Mouse (Mus musculus) B cell, adult 2 months (primary cell): ENCODE measurements around the gene Prpf6.

Experiments
- DNase-seq, 2 experiments: peaks; one replicate each; pipeline ENCODE4 v3.0.0; 2022

Prpf6 gene

GRCm38 (mm10) chr2:181591528-181592085 is at the start of gene Prpf6:
TSS of gene Prpf6 (plus strand) at chr2:181591868.
- peak; percentile 42 to 46 for DNase-seq

- DNase-seq = no peak
These were observed 45.5 kb upstream of the Prpf6 start for GRCm38 (mm10) chr2:181546142-181546541.

DNA sequence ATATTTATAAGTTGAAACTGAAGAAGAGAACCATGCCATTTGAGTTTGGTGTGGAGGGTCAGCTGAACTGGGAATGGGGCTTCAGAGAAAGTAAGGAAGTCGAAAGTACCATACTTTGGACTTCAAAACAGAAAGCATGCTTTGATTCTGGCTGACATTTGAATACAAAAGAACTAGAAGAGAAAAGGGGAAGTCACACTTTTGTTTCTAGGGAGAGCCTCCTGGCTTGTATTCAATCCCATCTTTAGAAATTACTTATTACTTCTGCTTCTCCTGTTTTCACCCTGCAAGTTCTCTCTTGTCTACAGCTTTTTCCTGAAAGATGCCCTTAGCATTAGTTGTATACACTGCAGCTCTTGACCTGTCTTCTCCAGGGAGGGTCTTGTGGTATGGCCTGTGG is 43.4 kb upstream of the Prpf6 start:
- no peak for DNase-seq

DNA sequence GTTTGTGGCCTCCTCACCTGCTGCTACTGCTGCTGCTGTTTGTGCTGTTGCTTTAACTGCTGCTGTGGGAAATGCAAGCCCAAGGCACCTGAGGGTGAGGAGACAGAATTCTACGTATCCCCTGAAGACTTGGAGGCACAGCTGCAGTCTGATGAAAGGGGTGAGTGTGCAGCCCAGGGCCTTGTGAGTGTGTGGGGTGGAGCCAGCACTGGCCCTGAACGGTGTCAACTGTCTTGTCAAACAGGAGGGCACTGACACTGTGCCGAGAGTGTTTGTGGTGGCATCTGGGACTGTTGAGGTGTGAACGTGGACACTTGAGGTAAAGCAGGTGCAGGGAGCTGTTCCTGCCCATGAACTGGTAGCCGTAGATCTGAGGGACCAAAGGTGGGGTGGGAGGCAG is 43.0 kb upstream of the Prpf6 start:
- no peak for DNase-seq

GRCm38 (mm10) chr2:181550233-181550632 is 41.4 kb upstream of the Prpf6 start:
- DNase-seq = no peak

- DNase-seq = no peak
These were observed 37.9 kb upstream of the Prpf6 start for GRCm38 (mm10) chr2:181553772-181554171.

GRCm38 (mm10) chr2:181567338-181567737 is 24.3 kb upstream of the Prpf6 start:
- DNase-seq = no peak

DNA sequence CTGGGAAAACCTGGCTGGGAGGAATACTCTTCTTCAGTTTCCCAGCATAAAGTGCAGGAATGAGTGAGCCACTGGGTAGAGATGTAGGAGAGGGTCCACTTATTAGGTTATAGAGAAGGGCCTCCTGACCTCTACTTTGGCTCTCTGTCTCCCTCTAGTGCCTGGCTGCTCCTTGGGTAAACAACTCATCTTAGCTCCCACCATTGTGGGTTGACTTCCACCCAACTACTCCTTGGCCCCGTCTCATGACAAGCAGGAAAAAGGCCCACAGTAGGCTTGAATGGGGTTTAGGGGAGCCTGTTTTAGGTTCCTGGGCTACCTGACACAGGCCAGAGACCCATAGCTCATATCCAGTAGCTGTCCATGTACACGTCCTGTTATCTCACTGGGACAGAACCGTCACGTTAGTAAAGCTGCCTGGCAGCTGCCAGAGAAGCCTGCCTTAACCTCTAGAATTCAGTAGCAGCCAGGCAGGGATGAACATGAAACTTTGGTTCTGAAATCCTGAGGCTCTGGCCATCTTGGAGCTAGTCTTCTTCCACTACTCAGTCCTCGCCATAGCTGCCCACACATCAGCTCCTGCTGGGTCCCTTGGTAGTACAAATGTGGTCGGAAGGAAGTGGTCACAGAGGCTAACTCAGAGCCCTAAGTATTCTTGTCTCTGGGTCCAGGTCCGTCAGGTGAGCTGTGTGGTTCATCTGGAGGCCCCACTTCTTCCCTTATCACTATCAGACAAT is 23.2 kb upstream of the Prpf6 start:
- DNase-seq = peak; percentile 60 to 64

GRCm38 (mm10) chr2:181569856-181570255 is 21.8 kb upstream of the Prpf6 start:
- DNase-seq = no peak

DNA sequence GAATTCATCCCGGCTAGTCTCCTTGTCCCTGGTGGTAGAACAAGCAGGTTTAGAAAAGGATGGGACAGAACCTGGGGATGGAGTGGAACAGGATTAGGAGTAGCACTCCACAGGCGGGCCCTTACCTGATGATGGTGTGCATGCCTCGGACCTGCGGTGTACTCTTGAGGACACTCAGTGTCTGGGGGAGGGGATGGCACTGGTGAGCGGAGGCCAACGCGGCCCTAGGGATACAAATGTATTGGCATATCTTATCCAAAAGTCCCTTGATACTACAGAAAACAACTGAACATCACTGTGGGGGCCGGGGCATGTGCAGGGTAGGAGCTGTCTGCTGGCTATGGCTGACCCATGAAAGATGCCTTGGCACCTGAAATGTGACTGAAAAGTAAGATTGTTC is 21.3 kb upstream of the Prpf6 start:
- DNase-seq = no peak

- DNase-seq = no peak
These were observed 20.6 kb upstream of the Prpf6 start for GRCm38 (mm10) chr2:181570921-181571595.

DNA sequence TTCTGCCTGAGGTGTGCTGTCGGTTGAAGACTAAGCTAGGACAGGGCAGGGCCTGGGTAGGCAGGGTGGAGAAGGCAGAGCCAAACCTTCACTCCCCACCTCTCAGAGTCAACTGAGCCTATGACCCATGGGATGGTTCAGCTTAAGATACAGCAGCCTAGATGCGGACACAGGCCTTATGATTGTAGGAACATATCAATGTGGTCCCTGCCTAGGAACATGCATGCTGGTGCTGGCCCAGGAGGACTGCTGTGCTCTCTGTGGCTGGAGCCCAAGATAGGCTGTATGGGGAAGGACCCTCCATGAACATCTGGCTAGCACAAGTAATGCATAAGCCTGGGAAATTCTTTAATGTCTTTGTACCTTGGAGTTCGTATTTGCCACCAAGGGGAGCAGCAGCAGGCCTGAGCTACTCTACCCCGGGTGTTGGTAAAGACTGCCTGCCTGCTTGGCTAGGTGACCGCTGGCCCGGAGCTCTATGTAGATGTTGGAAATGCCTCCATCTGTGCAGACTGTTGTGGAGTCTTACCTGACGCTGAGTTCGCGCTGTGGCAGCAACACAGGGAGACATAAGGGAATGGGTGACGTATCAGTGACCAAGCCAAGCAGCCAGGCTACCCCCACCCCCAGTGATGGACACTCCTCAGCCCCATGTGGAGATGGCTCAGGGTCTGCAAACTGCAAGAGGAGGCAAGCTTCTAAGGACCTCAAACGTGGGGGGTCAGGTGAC is 19.6 kb upstream of the Prpf6 start:
- DNase-seq = no peak

DNA sequence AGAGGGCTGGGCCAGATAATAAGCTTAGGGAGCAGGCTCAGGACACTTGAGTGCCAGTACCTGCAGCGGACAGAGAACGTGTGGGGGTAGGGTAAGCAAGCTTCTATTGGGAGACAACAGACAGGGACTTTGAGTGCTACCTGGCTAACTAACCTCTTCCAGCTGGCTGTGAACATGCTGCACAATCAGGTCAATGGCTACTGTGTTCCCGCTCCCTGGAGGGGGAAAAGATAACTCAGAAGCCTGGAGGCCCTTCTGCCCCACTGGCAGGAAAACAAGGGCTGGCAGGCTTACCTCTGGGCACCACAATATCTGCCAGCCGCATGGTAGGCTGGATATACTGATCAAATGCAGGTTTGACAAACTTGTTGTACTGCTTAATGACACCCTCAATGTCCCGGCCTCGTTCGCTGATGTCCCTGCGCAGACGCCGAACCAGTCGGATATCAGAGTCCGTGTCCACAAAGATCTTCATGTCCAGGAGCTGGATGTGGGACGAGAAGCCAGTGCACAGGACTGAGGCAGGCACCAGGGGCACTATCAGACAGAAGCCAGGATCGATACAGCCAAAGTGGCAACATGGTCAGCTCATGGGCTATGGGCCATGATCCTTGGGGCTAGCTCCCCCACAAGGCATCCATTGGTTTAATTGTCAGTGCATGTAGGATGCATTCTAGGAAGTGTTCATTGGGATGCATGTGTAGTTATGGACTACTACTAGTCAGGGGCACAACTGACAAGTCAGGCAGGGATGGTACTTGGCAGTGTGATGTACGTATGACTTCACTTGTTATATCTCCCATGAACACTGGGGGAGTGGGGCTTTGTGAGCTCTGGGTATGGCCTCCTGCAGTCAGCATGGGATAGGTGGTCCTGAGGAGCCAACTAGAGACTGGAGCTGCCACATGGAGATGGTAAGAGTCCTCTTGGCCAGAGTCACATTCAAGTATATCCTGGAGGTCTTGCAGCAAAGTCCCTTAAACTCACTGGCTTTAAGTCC is 18.4 kb upstream of the Prpf6 start:
- DNase-seq = no peak

GRCm38 (mm10) chr2:181573961-181574360 is 17.7 kb upstream of the Prpf6 start:
- DNase-seq = no peak

DNA sequence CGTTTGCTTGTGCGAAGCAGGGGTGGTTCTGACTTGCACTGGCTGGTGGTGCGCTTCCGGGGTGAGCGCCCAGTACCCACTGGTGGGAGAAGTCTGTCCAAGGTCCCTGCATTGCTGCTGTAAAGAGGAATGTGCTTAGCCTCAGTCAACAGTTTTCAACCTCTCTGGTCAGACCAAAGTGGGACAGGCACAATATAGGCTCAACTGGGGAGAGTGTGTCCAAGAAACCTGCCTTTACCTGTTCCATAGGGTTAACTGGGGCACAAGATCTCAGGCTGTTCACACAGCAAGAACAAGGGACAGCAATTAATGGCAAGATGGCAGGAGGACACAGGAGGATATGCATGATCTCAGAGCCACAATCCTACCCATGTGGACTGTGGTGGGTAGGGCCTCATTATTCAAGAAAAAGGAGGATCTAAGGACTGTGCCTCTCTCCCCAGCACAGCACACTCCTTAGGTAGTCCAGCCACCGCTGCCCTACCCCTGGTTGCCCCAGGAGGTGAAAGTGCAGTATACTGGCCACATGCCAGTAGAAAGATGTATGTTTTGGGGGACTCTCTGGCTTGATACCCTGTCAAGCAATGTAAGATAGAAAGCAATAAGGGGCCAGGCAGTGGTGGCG is 16.6 kb upstream of the Prpf6 start:
- no peak for DNase-seq

- DNase-seq = no peak
These were observed 15.1 kb upstream of the Prpf6 start for GRCm38 (mm10) chr2:181576613-181577012.

DNA sequence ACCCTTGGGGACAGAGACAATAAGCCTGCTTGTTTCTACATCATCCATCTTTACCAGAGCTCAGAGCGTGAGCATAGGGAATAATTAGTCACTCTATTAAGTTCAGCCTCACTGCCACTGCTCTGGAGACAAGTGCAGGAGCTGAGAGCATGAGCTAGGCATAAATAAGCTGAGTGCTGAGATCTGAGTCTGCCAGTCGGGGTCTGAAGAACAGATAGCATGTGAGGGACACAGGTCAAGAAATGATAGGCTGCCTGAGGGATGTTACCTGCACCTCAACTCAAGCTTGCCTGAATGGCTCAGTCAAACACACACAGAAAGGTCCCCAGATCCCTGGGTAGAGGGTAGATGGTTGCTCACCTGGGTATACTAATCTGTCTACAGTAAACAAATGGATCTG is 14.5 kb upstream of the Prpf6 start:
- DNase-seq = no peak

DNA sequence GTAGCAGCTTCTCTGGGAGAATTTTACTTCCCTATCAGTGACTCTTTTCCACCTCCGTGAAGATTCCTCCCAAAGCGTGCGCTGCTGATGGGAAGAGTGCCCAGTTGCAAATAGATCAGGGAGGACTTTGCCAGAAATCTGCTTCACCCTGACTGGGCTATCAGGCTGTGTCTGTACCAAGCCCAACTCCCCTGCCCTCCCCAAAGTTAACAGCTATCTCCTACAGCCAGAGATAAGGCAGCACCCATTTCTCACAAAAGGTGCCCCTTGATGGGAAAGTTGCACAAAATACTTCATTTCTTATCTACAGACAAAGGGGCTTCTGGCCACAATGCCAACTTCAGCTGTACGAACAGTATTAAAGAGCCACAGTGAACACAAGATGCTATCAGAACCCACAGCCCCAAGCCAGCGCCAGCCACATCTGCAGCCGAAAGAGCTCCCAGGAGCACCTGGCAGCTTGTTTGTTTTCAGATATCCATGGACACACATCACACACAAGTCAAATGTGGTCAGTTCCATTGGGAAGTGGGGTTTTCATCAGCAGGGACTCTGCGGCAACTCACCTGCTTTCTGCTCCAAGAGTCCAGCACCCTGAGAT is 13.6 kb upstream of the Prpf6 start:
- no peak for DNase-seq

GRCm38 (mm10) chr2:181578790-181579618 is 12.7 kb upstream of the Prpf6 start:
- no peak for DNase-seq

- no peak for DNase-seq
These were observed 12.0 kb upstream of the Prpf6 start for GRCm38 (mm10) chr2:181579681-181580080.
